Mouse (Mus musculus): ENCODE results near the gene Bace2. TPM values are rescaled to one million over a fixed set of nuclear protein-coding genes. Genes with fewer than 3 reads are reported as not detected.

Bace2 gene
- polyA plus RNA-seq, 1 experiment from 2014 or later, result 55.0 TPM

DNA sequence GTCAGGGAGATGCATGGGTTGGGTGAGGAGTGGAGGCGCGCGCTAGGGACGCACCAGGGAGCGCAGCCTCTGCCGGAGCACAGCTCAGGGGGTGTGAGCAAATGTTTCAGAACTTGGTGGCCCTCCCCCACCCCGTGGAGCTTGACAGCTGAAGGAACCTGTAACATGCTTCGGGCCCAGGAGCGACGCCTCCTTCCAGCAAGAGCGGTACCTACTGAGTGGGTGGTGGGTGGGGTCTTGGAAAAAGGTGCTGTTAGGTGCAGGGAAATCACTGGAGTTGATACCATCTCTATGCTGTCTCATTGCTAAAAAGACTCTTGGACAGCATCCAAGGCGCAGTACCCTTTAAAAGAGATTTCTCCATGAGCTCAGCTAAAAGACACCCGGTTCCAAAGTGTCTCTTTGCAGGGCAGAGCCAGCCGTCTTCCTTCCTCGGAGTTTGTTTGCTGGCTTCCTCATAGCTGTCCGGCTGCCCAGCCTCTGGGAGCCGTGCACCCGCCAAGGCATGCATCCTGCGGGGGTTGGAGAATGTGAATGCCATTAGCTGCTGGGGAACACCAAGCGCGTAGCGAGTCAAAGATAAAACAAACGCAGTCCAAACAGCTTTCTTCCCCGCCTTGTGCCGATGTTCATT lies 763 bp downstream of the Bace2 start:
- Histone ChIP-seq H3K4me2 (peak overlapping the region; percentile 98), H3K9me3 (no peaks in the 10 kb centered on the region), H3K4me1 (peaks cover 51% of the 10 kb centered on the region), H3K36me3 (no peaks in the 10 kb centered on the region), H3K27me3 (replicated peaks) (peaks cover 17% of the 10 kb centered on the region), H3K4me3 (peak overlapping the region; percentile 65), H3K9ac (peak overlapping the region; percentile 81), H3K27ac (replicated peaks) (peak overlapping the region; percentile 58)
- under 1% methylated on average over 25 of the region's 25 CpGs for WGBS
- peak; percentile 32; the same call in 1 of the 2 replicates for ATAC-seq (ENCODE audit: extremely low read depth, insufficient number of reproducible peaks, low FRiP score, low TSS enrichment)

DNA sequence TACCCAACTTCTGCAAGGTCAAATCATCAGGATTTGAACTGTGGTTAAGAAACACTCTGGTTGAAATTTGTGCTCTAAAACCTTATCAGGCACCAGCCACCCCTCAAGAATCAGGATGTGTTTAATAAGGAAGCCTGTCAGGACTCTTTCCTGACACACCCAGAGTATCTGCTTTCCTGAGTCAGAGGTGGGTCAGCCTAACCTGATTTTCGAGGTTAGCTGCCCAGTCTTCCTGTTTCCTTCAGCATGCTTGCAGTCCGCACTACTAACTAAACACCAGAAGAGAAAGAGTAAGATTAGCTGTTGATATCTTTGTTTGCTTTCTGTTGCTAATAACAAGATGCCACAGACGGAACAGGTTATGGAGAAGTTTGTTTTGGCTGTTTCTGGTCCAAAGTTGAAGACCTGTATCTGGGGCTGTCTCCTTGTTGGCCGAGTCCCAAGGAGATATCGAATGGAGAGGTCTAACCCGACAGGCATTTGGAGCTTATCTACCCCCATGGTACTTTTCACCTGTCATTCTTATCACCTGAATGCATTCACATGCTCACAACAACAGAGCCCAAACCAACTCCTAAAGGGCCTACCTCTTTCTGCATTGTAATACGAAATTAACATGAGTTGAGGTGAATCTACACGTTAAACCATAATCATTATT lies 5.8 kb downstream of the Bace2 start:
- no peak overlapping the region for H3K4me3 ChIP-seq
- no peak for ATAC-seq (ENCODE audit: extremely low read depth, insufficient number of reproducible peaks, low FRiP score, low TSS enrichment)
- no peak overlapping the region for H3K4me2 ChIP-seq
- WGBS, result 27% methylated on average over 8 of the region's 8 CpGs
- 0 out of 2 replicates have a peak overlapping the region, but pooled peaks have one; percentile 33 for H3K27ac ChIP-seq (replicated peaks)
- peaks cover 56% of the 10 kb centered on the region for H3K4me1 ChIP-seq
- H3K36me3 ChIP-seq, result no peaks in the 10 kb centered on the region
- H3K27me3 ChIP-seq (replicated peaks), result peaks cover 7% of the 10 kb centered on the region; the same call in 1 of the 2 replicates
- H3K9me3 ChIP-seq, result no peaks in the 10 kb centered on the region
- no peak overlapping the region for H3K9ac ChIP-seq

DNA sequence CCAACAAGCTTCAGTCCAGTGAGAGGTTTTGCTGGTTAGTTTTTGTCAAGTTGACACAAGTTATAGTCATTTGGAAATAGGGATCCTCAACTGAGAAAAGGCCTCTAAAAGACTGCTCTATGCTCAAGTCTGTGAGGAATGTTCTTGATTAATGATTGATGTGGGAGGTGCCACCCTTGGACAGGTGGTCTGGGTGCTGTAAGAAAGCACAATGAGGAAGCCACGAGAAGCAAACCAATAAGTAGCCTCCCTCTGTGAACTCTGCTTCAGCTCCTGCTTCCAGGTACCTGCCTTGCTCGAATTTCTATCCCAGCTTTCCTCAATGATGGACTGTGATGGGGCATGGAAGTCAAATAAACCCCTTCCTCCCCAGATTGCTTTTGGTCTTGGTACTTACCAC lies 9.6 kb downstream of the Bace2 start:
- H3K4me1 ChIP-seq, result peaks cover 22% of the 10 kb centered on the region
- no peaks in the 10 kb centered on the region for H3K9me3 ChIP-seq
- H3K4me2 ChIP-seq, result no peak overlapping the region
- H3K27ac ChIP-seq (replicated peaks), result no peak overlapping the region
- ATAC-seq (ENCODE audit: extremely low read depth, insufficient number of reproducible peaks, low FRiP score, low TSS enrichment), result no peak
- no peak overlapping the region for H3K4me3 ChIP-seq
- H3K9ac ChIP-seq, result no peak overlapping the region
- 50% methylated on average over 2 of the region's 2 CpGs for WGBS
- H3K36me3 ChIP-seq, result no peaks in the 10 kb centered on the region
- no peaks in the 10 kb centered on the region for H3K27me3 ChIP-seq (replicated peaks)

DNA sequence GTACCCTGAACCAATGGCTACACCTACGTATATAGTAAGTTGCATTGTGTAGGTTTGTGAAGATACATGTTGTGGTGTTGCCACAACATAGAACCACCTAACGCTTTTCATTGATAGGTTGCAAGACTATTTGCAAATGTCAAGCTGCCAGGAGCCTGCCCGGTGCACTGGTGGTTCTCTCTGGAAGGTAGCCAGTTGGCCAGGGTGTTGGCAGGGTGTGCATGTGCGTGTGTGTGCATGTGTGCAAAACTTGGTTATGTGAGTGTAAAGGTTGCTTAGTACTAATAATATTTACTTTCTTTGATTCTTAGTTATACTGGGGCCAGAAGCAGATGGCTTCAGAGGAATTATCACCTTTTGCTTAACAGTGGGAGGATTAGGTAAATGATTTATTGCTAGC lies 13.7 kb downstream of the Bace2 start:
- Histone ChIP-seq H3K27me3 (replicated peaks) (no peaks in the 10 kb centered on the region), H3K4me1 (no peaks in the 10 kb centered on the region), H3K4me2 (no peak overlapping the region), H3K36me3 (no peaks in the 10 kb centered on the region), H3K4me3 (no peak overlapping the region), H3K27ac (replicated peaks) (no peak overlapping the region), H3K9ac (no peak overlapping the region), H3K9me3 (no peaks in the 10 kb centered on the region)
- WGBS, result 72% methylated on average over 4 of the region's 4 CpGs
- ATAC-seq (ENCODE audit: extremely low read depth, insufficient number of reproducible peaks, low FRiP score, low TSS enrichment), result no peak

DNA sequence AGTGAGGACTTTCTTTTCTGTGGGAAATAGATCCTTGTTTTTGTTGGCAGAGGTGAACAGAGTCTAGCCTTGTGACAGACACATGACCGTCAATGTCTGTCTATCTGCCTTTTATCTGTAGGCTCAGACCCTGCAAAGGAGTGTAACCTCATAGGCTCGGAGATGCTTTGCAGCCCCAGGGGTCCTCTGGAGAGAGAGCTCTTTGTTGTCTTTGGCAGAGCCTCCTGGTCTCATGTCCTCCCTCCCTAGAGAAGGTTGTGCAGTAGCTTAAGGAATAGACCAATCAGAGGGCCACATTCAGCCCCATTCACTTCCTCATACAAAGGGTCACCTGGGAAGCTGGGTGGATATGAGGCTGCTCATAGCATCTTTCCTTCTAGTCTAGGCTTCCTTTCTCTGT lies 31.4 kb downstream of the Bace2 start:
- ATAC-seq (ENCODE audit: extremely low read depth, insufficient number of reproducible peaks, low FRiP score, low TSS enrichment), result no peak
- H3K9ac ChIP-seq, result no peak overlapping the region
- H3K36me3 ChIP-seq, result no peaks in the 10 kb centered on the region
- WGBS, result 26% methylated on average over 2 of the region's 2 CpGs
- no peaks in the 10 kb centered on the region for H3K9me3 ChIP-seq
- H3K4me2 ChIP-seq, result no peak overlapping the region
- no peaks in the 10 kb centered on the region; the same call in 1 of the 2 replicates for H3K27me3 ChIP-seq (replicated peaks)
- no peak overlapping the region for H3K27ac ChIP-seq (replicated peaks)
- H3K4me1 ChIP-seq, result peaks cover 45% of the 10 kb centered on the region
- H3K4me3 ChIP-seq, result no peak overlapping the region

DNA sequence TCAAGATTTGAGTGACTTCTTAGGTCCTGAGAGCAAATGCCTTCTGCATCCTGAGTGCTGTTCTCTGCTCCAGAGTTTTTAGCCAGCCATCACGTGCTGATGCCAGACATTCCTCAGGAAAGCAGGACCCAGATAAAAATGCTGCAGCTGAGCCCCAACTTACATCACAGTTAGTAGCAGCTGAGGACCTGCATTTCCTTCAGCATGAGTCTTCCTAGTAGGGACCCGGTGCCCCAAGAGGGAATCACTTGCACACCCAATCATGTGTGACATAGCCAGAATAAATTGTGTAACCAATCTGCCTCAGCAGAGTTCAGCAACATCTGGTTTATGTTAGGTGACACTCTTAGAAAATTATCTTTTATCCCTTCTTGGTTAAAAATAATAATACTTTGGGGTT lies 34.7 kb downstream of the Bace2 start:
- H3K9me3 ChIP-seq, result no peaks in the 10 kb centered on the region
- H3K27ac ChIP-seq (replicated peaks), result peak overlapping the region; percentile 36; the same call in 1 of the 2 replicates
- H3K27me3 ChIP-seq (replicated peaks), result no peaks in the 10 kb centered on the region
- WGBS, result 6% methylated on average over 2 of the region's 2 CpGs
- 0 out of 2 replicates have a peak, but pooled peaks have one; percentile 19 for ATAC-seq (ENCODE audit: extremely low read depth, insufficient number of reproducible peaks, low FRiP score, low TSS enrichment)
- peak overlapping the region; percentile 11 for H3K4me2 ChIP-seq
- H3K9ac ChIP-seq, result no peak overlapping the region
- peaks cover 2% of the 10 kb centered on the region; the same call in 1 of the 2 replicates for H3K36me3 ChIP-seq
- peaks cover 49% of the 10 kb centered on the region for H3K4me1 ChIP-seq
- no peak overlapping the region for H3K4me3 ChIP-seq

DNA sequence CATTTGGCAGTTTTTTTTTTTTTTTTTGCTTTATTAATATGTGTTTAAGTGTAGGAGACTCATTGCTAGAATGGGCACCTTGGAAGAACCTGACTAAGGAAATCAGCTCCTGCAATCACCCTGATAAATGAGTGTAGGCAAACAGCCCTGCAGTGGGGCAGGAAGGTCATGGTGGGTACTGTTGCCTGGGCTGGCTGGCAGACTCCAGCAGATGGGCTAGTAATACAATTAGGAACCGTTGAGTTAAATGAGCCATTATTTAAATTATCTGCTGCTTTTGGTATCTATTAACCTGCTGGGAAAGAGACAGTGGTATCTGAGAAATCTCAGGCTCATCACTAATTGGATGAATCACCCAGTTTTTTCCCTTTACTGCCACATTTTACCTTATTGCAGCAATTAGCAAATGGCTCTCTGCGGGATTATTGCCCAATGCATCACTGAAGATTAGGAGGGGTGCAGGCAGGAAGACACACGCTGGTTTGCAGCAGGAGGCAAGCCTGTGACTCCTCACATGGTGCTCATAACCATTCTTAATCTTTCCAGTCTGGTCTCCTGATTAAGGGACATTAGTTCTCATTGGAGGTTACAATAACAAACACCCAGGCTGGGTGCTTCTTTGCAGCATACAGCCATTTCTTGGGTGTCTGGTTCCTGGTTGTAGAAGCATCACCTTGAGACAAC lies 35.3 kb downstream of the Bace2 start:
- H3K9me3 ChIP-seq, result no peaks in the 10 kb centered on the region
- ATAC-seq (ENCODE audit: extremely low read depth, insufficient number of reproducible peaks, low FRiP score, low TSS enrichment), result no peak
- no peak overlapping the region for H3K4me3 ChIP-seq
- peaks cover 49% of the 10 kb centered on the region for H3K4me1 ChIP-seq
- no peak overlapping the region for H3K9ac ChIP-seq
- H3K27me3 ChIP-seq (replicated peaks), result no peaks in the 10 kb centered on the region
- no peak overlapping the region for H3K27ac ChIP-seq (replicated peaks)
- WGBS, result 40% methylated on average over 3 of the region's 3 CpGs
- H3K36me3 ChIP-seq, result peaks cover 2% of the 10 kb centered on the region; the same call in 1 of the 2 replicates
- H3K4me2 ChIP-seq, result 0 out of 2 replicates have a peak overlapping the region, but pooled peaks have one; percentile 11

DNA sequence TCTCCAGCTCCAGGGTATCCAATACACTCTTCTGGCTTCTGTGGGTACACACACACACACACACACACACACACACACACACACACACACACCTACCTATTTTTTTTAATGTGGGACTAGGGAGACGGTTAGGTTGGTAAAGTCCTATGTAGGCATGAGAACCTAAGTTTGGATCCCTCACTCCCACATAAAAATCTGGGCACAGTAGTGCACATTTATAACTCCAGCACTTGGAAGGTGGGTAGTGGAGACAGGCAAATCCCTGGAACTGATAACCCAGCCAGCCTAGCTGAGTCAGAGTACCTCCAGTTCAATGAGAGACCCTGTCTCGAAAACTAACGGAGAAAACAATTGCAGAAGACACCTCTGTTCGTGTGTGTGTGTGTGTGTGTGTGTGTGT lies 39.9 kb downstream of the Bace2 start:
- H3K4me1 ChIP-seq, result peaks cover 24% of the 10 kb centered on the region
- H3K27me3 ChIP-seq (replicated peaks), result no peaks in the 10 kb centered on the region; the same call in 1 of the 2 replicates
- H3K27ac ChIP-seq (replicated peaks), result no peak overlapping the region
- no peaks in the 10 kb centered on the region for H3K9me3 ChIP-seq
- no peak overlapping the region for H3K4me2 ChIP-seq
- H3K9ac ChIP-seq, result no peak overlapping the region
- 74% methylated on average over 4 of the region's 4 CpGs for WGBS
- H3K4me3 ChIP-seq, result no peak overlapping the region
- peaks cover 2% of the 10 kb centered on the region; the same call in 1 of the 2 replicates for H3K36me3 ChIP-seq
- ATAC-seq (ENCODE audit: extremely low read depth, insufficient number of reproducible peaks, low FRiP score, low TSS enrichment), result no peak

DNA sequence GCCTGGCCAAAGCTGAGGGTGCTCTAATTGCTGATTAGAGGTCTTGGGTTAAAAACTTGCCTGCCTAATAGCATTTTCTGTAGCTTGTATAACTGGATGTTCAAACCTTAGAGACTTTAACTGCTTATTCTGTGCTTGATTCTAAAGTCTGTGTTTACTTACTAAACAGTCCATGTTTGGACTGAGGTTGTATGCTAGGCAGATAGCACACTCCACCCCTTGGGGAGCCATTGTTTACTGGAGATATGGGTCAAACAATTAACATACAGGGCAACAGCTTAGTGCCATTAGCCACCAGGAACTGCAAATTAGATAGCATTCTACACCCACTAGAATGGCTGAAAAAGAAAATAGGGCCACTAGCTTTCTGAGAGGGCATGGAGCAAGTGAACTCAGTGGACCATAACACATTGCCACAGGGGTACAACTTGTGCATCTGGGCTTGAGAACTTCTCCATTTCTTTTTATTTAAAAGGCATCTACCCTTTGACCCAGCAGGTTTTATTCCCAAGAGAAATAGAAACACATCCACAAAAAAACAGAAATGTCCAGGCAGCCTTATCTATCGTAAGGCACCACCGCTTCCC lies 41.5 kb downstream of the Bace2 start:
- 53% methylated on average over 2 of the region's 2 CpGs for WGBS
- H3K4me1 ChIP-seq, result peaks cover 15% of the 10 kb centered on the region
- H3K4me2 ChIP-seq, result no peak overlapping the region
- H3K9me3 ChIP-seq, result no peaks in the 10 kb centered on the region
- no peaks in the 10 kb centered on the region; the same call in 1 of the 2 replicates for H3K27me3 ChIP-seq (replicated peaks)
- H3K9ac ChIP-seq, result no peak overlapping the region
- no peak overlapping the region; the same call in 1 of the 2 replicates for H3K27ac ChIP-seq (replicated peaks)
- H3K36me3 ChIP-seq, result peaks cover 2% of the 10 kb centered on the region; the same call in 1 of the 2 replicates
- no peak for ATAC-seq (ENCODE audit: extremely low read depth, insufficient number of reproducible peaks, low FRiP score, low TSS enrichment)
- H3K4me3 ChIP-seq, result no peak overlapping the region

DNA sequence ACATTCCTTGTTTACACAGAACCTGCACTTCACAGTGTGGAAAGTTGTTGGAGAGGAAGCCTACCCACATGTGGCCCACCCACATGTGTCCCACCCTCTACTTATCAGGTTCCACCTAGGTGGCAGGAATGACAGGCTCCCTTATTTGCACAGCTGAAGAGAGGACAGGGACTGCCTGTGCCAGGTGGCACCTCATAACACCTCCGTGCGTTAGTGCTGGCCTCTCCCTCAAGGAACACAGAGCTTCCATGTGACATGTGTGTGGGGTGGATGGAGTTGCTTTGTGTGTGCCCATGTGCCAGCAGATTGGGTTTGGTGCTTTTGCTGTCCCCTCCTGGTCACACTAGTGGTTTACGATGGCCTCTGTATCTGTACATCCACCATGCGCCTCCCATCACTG lies 43.4 kb downstream of the Bace2 start:
- Histone ChIP-seq H3K4me2 (no peak overlapping the region), H3K27me3 (replicated peaks) (no peaks in the 10 kb centered on the region; the same call in 1 of the 2 replicates), H3K4me1 (peaks cover 11% of the 10 kb centered on the region), H3K4me3 (no peak overlapping the region), H3K27ac (replicated peaks) (no peak overlapping the region), H3K36me3 (peaks cover 2% of the 10 kb centered on the region; the same call in 1 of the 2 replicates), H3K9ac (no peak overlapping the region), H3K9me3 (no peaks in the 10 kb centered on the region)
- ATAC-seq (ENCODE audit: extremely low read depth, insufficient number of reproducible peaks, low FRiP score, low TSS enrichment), result no peak
- 89% methylated on average over 4 of the region's 4 CpGs for WGBS

DNA sequence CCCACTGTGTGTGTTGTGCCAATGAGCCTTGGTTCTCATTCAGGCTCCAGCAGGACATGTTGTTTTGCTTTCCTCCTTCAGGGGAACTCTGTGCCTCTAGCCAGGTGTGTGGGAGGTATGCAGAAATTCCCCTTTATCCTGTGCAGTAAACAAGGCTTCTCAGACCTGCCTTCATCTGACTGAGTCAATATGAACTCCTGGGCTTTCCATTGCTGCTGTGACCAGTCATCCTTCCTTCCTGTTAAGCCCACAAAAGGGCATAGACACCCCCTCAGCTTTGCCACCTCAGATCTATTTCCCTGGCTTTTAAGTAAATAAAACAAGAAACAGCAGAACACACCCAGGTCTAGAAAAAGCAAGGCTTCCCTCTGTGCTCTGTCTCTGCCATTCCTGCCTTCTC lies 45.2 kb downstream of the Bace2 start:
- Histone ChIP-seq H3K4me2 (no peak overlapping the region), H3K36me3 (no peaks in the 10 kb centered on the region)
- no peak for ATAC-seq (ENCODE audit: extremely low read depth, insufficient number of reproducible peaks, low FRiP score, low TSS enrichment)

More for the DNA sequence above, 45.2 kb downstream of the Bace2 start:
- Histone ChIP-seq H3K27me3 (replicated peaks) (no peaks in the 10 kb centered on the region; the same call in 1 of the 2 replicates), H3K4me1 (peaks cover 11% of the 10 kb centered on the region), H3K4me3 (no peak overlapping the region), H3K9me3 (no peaks in the 10 kb centered on the region), H3K9ac (no peak overlapping the region), H3K27ac (replicated peaks) (no peak overlapping the region)

Data from heart, embryonic 13.5 days (tissue).